Mouse (Mus musculus) limb, embryonic 12.5 days (tissue): Measurements from ENCODE around the gene Sufu. TPM values are rescaled to one million over a fixed set of nuclear protein-coding genes. Genes with fewer than 3 reads are reported as not detected.
A peak's percentile ranks its signal among the peaks of the same experiment; 100 is the strongest.

Experiments
- ATAC-seq: fragments of 200-750 bp; cut with Nextera tagmentation; 2 replicates; pipeline ENCODE4 v1.8.0; 2017; ENCODE audit warnings: low read depth, moderate TSS enrichment; ENCODE audit not compliant: insufficient number of reproducible peaks, insufficient read depth, low FRiP score, low TSS enrichment
- H3K27ac ChIP-seq: fragments of 300-500 bp; sonication (generic); 2 replicates; pipeline ENCODE4 v1.5.1; 2016; ENCODE audit warnings: mild to moderate bottlenecking, moderate library complexity
- H3K27me3 ChIP-seq: fragments of 300-500 bp; sonication (generic); 2 replicates; pipeline ENCODE4 v1.6.1; 2016; ENCODE audit warnings: mild to moderate bottlenecking, moderate library complexity
- H3K36me3 ChIP-seq: fragments of 300-500 bp; sonication (generic); 2 replicates; pipeline ENCODE4 v1.6.1; 2016; ENCODE audit warnings: mild to moderate bottlenecking, moderate library complexity
- H3K4me1 ChIP-seq: fragments of 300-500 bp; sonication (generic); replicated peaks from 2 replicates; pipeline ENCODE4 v1.6.1; 2016
- H3K4me2 ChIP-seq: fragments of 300-500 bp; sonication (generic); 2 replicates; pipeline ENCODE4 v1.6.1; 2016; ENCODE audit warnings: mild to moderate bottlenecking, moderate library complexity
- H3K4me3 ChIP-seq: fragments of 300-500 bp; sonication (generic); replicated peaks from 2 replicates; pipeline ENCODE4 v1.5.1; 2016; ENCODE audit warnings: mild to moderate bottlenecking
- H3K9ac ChIP-seq: fragments of 300-500 bp; sonication (generic); replicated peaks from 2 replicates; pipeline ENCODE4 v1.6.1; 2016; ENCODE audit warnings: mild to moderate bottlenecking, moderate library complexity
- H3K9me3 ChIP-seq: fragments of 300-500 bp; sonication (generic); 2 replicates; pipeline ENCODE4 v1.6.1; 2016; ENCODE audit warnings: mild to moderate bottlenecking, moderate library complexity
- WGBS: fragments of 180-500 bp; shearing (Covaris S2); methylation state at CpG from one replicate; pipeline ENCODE4 v1.1.7; 2016; 5-methylcytosine and 5-hydroxymethylcytosine counted together
- polyA plus RNA-seq: library from polyadenylated mRNA; unstranded; fragments of >200 nt; fragmentation: Nextera tagmentation; extraction: Ambion mirVana; gene quantifications from 2 replicates; pipeline ENCODE4 v1.2.1, GENCODE M21; 2016

Sufu gene
- polyA plus RNA-seq, 1 experiment from 2014 or later = 44.4 TPM

DNA sequence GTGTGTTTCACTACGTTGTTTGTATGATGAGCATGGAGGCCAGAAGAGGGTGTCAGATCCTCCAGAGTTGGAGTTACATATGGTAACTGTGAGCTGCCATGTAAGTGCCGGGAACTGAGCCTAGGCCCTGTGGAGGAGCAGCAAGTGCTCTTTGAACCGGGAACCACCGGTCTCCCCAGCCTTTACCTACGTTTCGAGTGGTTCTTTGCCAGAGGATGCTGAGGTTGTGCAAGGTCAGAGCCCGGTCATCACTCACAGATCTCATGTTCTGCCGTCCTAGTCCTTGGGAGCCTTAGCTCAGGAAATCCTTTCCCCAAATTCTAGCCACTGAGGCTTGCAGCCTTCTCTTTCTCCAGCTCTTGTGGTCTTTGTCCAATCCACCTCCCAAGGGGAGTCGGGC lies 37.5 kb downstream of the Sufu start:
- no peak overlapping the region for H3K4me3 ChIP-seq

DNA sequence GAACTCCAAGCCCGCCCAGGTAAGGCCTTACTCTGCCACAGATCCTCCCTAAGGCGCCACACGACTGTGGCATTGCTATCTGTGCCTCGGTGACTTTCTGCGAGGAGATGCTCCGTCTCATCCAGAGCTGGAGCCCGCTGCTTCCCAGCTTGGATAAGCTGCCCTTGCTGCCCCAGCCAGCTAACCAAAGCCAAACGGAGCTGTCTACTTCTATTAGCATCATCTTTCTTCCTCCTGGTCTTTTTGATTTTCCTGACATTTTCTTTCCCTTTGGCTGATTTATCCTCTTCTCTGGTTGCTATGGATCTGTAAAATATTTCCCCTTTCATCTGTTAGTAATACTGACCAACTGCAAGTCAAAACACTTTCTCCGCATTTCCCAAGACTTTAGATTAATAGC lies 37.9 kb downstream of the Sufu start:
- Histone ChIP-seq H3K9ac (0 out of 2 replicates have a peak overlapping the region, but pooled peaks have one; percentile 8), H3K4me3 (no peak overlapping the region), H3K27me3 (no peaks in the 10 kb centered on the region), H3K4me1 (peaks cover 22% of the 10 kb centered on the region), H3K36me3 (peaks cover 16% of the 10 kb centered on the region), H3K27ac (peak overlapping the region; percentile 23; the same call in 1 of the 2 replicates), H3K4me2 (no peak overlapping the region), H3K9me3 (peaks cover 5% of the 10 kb centered on the region; the same call in 1 of the 2 replicates)
- ATAC-seq = no peak
- 72% methylated on average over 9 of the region's 9 CpGs for WGBS

More for the DNA sequence above, 37.5 kb downstream of the Sufu start:
- H3K4me2 ChIP-seq = no peak overlapping the region
- H3K9me3 ChIP-seq = peaks cover 5% of the 10 kb centered on the region; the same call in 1 of the 2 replicates
- peak overlapping the region; percentile 23; the same call in 1 of the 2 replicates for H3K27ac ChIP-seq
- peaks cover 16% of the 10 kb centered on the region for H3K36me3 ChIP-seq
- peaks cover 21% of the 10 kb centered on the region for H3K4me1 ChIP-seq
- 0 out of 2 replicates have a peak overlapping the region, but pooled peaks have one; percentile 8 for H3K9ac ChIP-seq
- 62% methylated on average over 9 of the region's 9 CpGs for WGBS
- no peaks in the 10 kb centered on the region for H3K27me3 ChIP-seq
- ATAC-seq = no peak

GRCm38 (mm10) chr19:46435492-46435891 lies 38.8 kb downstream of the Sufu start:
- peaks cover 5% of the 10 kb centered on the region; the same call in 1 of the 2 replicates for H3K9me3 ChIP-seq
- no peak overlapping the region for H3K27ac ChIP-seq
- no peak overlapping the region for H3K4me3 ChIP-seq
- no peak overlapping the region for H3K9ac ChIP-seq
- H3K4me1 ChIP-seq = peaks cover 24% of the 10 kb centered on the region
- no peak overlapping the region for H3K4me2 ChIP-seq
- no peaks in the 10 kb centered on the region for H3K27me3 ChIP-seq
- H3K36me3 ChIP-seq = peaks cover 16% of the 10 kb centered on the region
- 7% methylated on average over 7 of the region's 7 CpGs for WGBS
- ATAC-seq = no peak

- WGBS = 18% methylated on average over 6 of the region's 6 CpGs
Observed at GRCm38 (mm10) chr19:46443509-46443908, 46.8 kb downstream of the Sufu start.

DNA sequence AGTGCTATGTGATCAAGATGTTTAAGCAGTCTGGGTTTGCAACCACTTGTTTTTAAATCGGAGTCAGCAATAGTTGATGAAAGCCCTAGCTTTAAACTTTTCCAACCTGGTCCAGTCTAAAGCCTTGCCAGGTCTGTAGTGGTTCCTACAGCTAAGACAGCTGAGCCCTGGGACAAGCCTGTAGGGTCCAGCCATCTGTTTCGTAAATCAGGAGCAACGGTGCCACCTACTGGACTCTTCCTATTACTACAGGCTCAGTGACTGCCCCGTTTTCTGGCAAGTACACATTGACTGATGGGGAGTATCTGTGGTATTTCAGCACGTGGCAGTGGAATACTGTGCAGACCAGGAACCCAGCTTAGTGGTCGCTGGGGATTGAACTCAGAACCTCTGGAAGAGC lies 47.5 kb downstream of the Sufu start:
- no peaks in the 10 kb centered on the region for H3K9me3 ChIP-seq
- H3K4me2 ChIP-seq = no peak overlapping the region
- no peak overlapping the region for H3K9ac ChIP-seq
- H3K27ac ChIP-seq = peak overlapping the region; percentile 81; the same call in 1 of the 2 replicates
- ATAC-seq = peak; percentile 56; the same call in 1 of the 2 replicates
- 0 out of 2 replicates have a peak, but pooled peaks cover 4% of the 10 kb centered on the region for H3K36me3 ChIP-seq
- H3K4me1 ChIP-seq = peaks cover 53% of the 10 kb centered on the region
- H3K27me3 ChIP-seq = no peaks in the 10 kb centered on the region
- no peak overlapping the region for H3K4me3 ChIP-seq
- 5% methylated on average over 6 of the region's 6 CpGs for WGBS

More at GRCm38 (mm10) chr19:46443509-46443908, 46.8 kb downstream of the Sufu start:
- Histone ChIP-seq H3K4me3 (no peak overlapping the region), H3K9ac (no peak overlapping the region), H3K36me3 (0 out of 2 replicates have a peak, but pooled peaks cover 4% of the 10 kb centered on the region), H3K4me2 (peak overlapping the region; percentile 5; the same call in 1 of the 2 replicates), H3K4me1 (peaks cover 48% of the 10 kb centered on the region), H3K27ac (peak overlapping the region; percentile 81), H3K9me3 (no peaks in the 10 kb centered on the region), H3K27me3 (no peaks in the 10 kb centered on the region)
- ATAC-seq = no peak

DNA sequence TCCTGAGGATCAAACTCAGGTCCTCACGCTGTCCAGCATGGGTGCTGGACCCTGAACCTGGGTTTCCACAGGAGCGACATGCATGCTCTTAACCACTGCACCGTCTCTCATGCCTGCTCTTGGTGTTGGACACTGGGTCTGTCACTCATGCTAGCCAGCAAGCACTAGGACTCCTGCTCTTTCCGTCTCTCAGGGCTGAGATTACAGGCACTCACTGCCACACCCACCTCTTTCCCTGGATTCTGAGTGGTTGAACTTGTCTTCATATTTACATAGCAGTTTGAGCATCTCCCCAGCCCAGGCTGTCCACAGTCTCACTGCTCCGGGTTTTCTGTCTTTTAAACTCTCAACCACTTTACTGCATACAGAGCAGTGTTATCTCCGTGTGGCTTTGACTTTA lies 48.9 kb downstream of the Sufu start:
- Histone ChIP-seq H3K4me3 (no peak overlapping the region), H3K9me3 (no peaks in the 10 kb centered on the region), H3K27ac (no peak overlapping the region), H3K9ac (no peak overlapping the region), H3K4me1 (peaks cover 52% of the 10 kb centered on the region), H3K27me3 (no peaks in the 10 kb centered on the region), H3K36me3 (peaks cover 9% of the 10 kb centered on the region), H3K4me2 (no peak overlapping the region)
- ATAC-seq = no peak
- 53% methylated on average over 6 of the region's 6 CpGs for WGBS

- Histone ChIP-seq H3K4me3 (no peak overlapping the region), H3K27ac (peak overlapping the region; percentile 72; the same call in 1 of the 2 replicates), H3K4me2 (no peak overlapping the region), H3K9me3 (no peaks in the 10 kb centered on the region), H3K9ac (no peak overlapping the region), H3K36me3 (peaks cover 13% of the 10 kb centered on the region), H3K4me1 (peaks cover 52% of the 10 kb centered on the region), H3K27me3 (no peaks in the 10 kb centered on the region)
- WGBS = 89% methylated on average over 5 of the region's 5 CpGs
- ATAC-seq = no peak
Observed at GRCm38 (mm10) chr19:46446436-46447020, 49.8 kb downstream of the Sufu start.

GRCm38 (mm10) chr19:46447110-46447509 lies 50.4 kb downstream of the Sufu start:
- no peak overlapping the region for H3K4me2 ChIP-seq
- no peak overlapping the region for H3K4me3 ChIP-seq
- H3K27me3 ChIP-seq = no peaks in the 10 kb centered on the region
- peak overlapping the region; percentile 72 for H3K27ac ChIP-seq
- H3K36me3 ChIP-seq = peaks cover 18% of the 10 kb centered on the region
- no peaks in the 10 kb centered on the region for H3K9me3 ChIP-seq
- no peak overlapping the region for H3K9ac ChIP-seq
- no peak for ATAC-seq
- H3K4me1 ChIP-seq = peaks cover 52% of the 10 kb centered on the region
- WGBS = 56% methylated on average over 7 of the region's 7 CpGs

- Histone ChIP-seq H3K27me3 (no peaks in the 10 kb centered on the region), H3K9me3 (no peaks in the 10 kb centered on the region), H3K4me1 (peaks cover 44% of the 10 kb centered on the region), H3K4me3 (no peak overlapping the region), H3K27ac (peak overlapping the region; percentile 74), H3K36me3 (peaks cover 22% of the 10 kb centered on the region), H3K4me2 (peak overlapping the region; percentile 21; the same call in 1 of the 2 replicates), H3K9ac (no peak overlapping the region)
- ATAC-seq = peak; percentile 57
- WGBS = 29% methylated on average over 6 of the region's 6 CpGs
Observed at GRCm38 (mm10) chr19:46447911-46448310, 51.2 kb downstream of the Sufu start.

- H3K27me3 ChIP-seq = no peaks in the 10 kb centered on the region
- H3K4me1 ChIP-seq = peaks cover 28% of the 10 kb centered on the region
- no peak overlapping the region for H3K4me3 ChIP-seq
- H3K4me2 ChIP-seq = no peak overlapping the region
- ATAC-seq = no peak
- H3K9ac ChIP-seq = no peak overlapping the region
- H3K9me3 ChIP-seq = no peaks in the 10 kb centered on the region
- peaks cover 37% of the 10 kb centered on the region for H3K36me3 ChIP-seq
- 80% methylated on average over 7 of the region's 7 CpGs for whole genome bisulfite sequencing
- no peak overlapping the region for H3K27ac ChIP-seq
Observed at GRCm38 (mm10) chr19:46449261-46450005, 52.7 kb downstream of the Sufu start.
